Mouse (Mus musculus) stomach, postnatal 0 days (tissue): ENCODE measurements around the gene Apol9a. TPM values are rescaled to one million over a fixed set of nuclear protein-coding genes. Genes with fewer than 3 reads are reported as not detected.

ENCODE experiments used
- ATAC-seq: fragments of 200-750 bp; cut with Nextera tagmentation; 2 replicates; pipeline ENCODE4 v1.8.0; 2017; ENCODE audit not compliant: low FRiP score, low TSS enrichment
- DNase-seq: peaks from one replicate; pipeline ENCODE4 v3.0.0-alpha.2; 2016; ENCODE audit warnings: low spot score
- H3K27ac ChIP-seq: fragments of 300-500 bp; sonication (generic); replicated peaks from 2 replicates; pipeline ENCODE4 v1.5.1; 2014; ENCODE audit warnings: mild to moderate bottlenecking, control low read depth
- H3K27me3 ChIP-seq: fragments of 300-500 bp; sonication (generic); 2 replicates; pipeline ENCODE4 v1.6.1; 2014; ENCODE audit warnings: low read length; ENCODE audit not compliant: control insufficient read depth, insufficient read depth
- H3K36me3 ChIP-seq: fragments of 300-500 bp; sonication (generic); 2 replicates; pipeline ENCODE4 v1.6.1; 2014; ENCODE audit warnings: low read length, mixed read lengths; ENCODE audit not compliant: control insufficient read depth, insufficient read depth
- H3K4me1 ChIP-seq: fragments of 300-500 bp; sonication (generic); replicated peaks from 2 replicates; pipeline ENCODE4 v1.6.1; 2014; ENCODE audit warnings: antibody characterized with exemption; ENCODE audit not compliant: control insufficient read depth, insufficient read depth
- H3K4me2 ChIP-seq: fragments of 300-500 bp; sonication (generic); replicated peaks from 2 replicates; pipeline ENCODE4 v1.6.1; 2014; ENCODE audit warnings: low read depth, mild to moderate bottlenecking, control low read depth, moderate library complexity
- H3K4me3 ChIP-seq: fragments of 300-500 bp; sonication (generic); 2 replicates; pipeline ENCODE4 v1.5.1; 2014; ENCODE audit warnings: low read depth, low read length, control low read depth
- H3K9ac ChIP-seq: fragments of 300-500 bp; sonication (generic); 2 replicates; pipeline ENCODE4 v1.6.1; 2014; ENCODE audit warnings: mild to moderate bottlenecking, low read length, control low read depth, mixed read lengths
- H3K9me3 ChIP-seq: fragments of 300-500 bp; sonication (generic); 2 replicates; pipeline ENCODE4 v1.6.1; 2016; ENCODE audit warnings: low read length; ENCODE audit not compliant: control insufficient read depth
- CTCF ChIP-seq: IDR thresholded peaks from 2 replicates; pipeline ENCODE4 v1.5.1; 2016; ENCODE audit warnings: antibody characterized with exemption, low read depth, mild to moderate bottlenecking, moderate library complexity
- EP300 ChIP-seq: optimal IDR thresholded peaks from 2 replicates; pipeline ENCODE3; 2016; ENCODE audit warnings: antibody characterized with exemption
- WGBS: fragments of 180-500 bp; shearing (Covaris S2); extraction: QIAGEN DNeasy Blood & Tissue Kit; methylation state at CpG from one replicate; pipeline ENCODE4 v1.1.7; 2014; 5-methylcytosine and 5-hydroxymethylcytosine counted together
- polyA plus RNA-seq: library from polyadenylated mRNA; unstranded; fragments of >200 nt; fragmentation: Nextera tagmentation; extraction: Ambion mirVana; gene quantifications from 2 replicates; pipeline ENCODE4 v1.2.1, GENCODE M21; 2015

Apol9a gene
- polyA plus RNA-seq, 1 experiment from 2014 or later = 3.1 TPM

DNA sequence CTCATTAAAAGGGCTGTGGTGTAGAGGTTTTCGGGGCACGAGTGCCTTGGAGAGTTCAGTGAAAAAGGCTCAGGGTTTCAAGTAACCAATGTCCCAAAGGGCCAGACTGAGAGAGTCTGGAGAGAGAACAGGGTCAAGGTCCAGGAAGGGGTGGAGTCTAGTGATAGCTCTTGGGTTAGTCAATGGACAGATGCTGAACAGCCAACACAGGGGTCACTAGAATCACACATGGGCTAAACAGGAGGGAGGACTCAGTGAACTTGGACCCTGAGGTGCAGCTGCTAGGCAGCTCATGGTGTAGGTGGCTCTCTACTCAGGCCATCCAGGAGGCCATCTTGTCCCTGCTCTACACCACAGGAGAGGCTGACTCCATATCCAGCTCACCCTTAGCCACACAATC lies 23.5 kb downstream of the Apol9a start:
- Histone ChIP-seq H3K27me3 (no peaks in the 10 kb centered on the region), H3K36me3 (no peaks in the 10 kb centered on the region), H3K9me3 (no peaks in the 10 kb centered on the region), H3K27ac (no peak overlapping the region), H3K4me2 (no peak overlapping the region), H3K4me3 (no peak overlapping the region), H3K9ac (no peak overlapping the region), H3K4me1 (no peaks in the 10 kb centered on the region)
- WGBS = 85% methylated on average over 2 of the region's 2 CpGs
- DNase-seq (peak; percentile 23), ATAC-seq (peak; percentile 63)
- no peak for TF ChIP-seq EP300
- TF ChIP-seq CTCF = no peak

DNA sequence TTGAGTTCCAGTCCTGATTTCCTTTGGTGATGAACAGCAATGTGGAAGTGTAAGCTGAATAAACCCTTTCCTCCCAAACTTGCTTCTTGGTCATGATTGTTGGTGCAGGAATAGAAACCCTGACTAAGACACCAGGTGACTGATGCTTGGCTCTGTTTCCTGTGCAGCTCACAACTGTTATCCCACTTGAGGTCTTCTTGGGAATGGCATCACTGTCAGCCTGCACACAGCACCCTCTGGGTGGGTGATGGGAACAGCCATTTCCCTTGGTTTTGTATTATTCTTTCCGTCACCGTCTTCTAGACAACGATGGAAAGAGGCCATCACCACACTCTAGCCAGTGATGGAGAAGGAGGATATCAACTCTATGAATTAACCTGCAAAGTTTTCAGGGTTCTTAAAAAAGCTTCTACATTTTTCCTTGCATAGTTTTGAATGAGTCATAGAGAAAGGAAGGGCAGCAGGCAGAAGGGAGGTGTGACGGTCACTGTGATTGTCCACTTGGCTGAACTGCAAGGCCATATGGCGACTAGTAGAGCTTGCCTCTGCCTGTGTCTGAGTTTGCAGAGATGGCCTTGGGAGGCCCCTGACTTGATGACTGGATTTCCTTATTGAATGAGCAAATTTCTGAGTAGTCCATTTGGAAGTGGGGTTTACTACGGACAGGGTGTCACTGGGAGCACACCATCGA lies 26.4 kb downstream of the Apol9a start:
- no peak overlapping the region for H3K9ac ChIP-seq
- no peak overlapping the region for H3K4me3 ChIP-seq
- DNase-seq = no peak
- WGBS = 91% methylated on average over 7 of the region's 7 CpGs
- H3K9me3 ChIP-seq = no peaks in the 10 kb centered on the region
- H3K36me3 ChIP-seq = no peaks in the 10 kb centered on the region
- no peak overlapping the region for H3K4me2 ChIP-seq
- H3K27ac ChIP-seq = no peak overlapping the region
- no peaks in the 10 kb centered on the region for H3K4me1 ChIP-seq
- TF ChIP-seq EP300 = no peak
- TF ChIP-seq CTCF = no peak
- no peaks in the 10 kb centered on the region for H3K27me3 ChIP-seq
- ATAC-seq = no peak

GRCm38 (mm10) chr15:77382880-77383279 lies 28.1 kb downstream of the Apol9a start:
- Histone ChIP-seq H3K27me3 (no peaks in the 10 kb centered on the region), H3K9ac (no peak overlapping the region), H3K36me3 (no peaks in the 10 kb centered on the region), H3K9me3 (no peaks in the 10 kb centered on the region), H3K4me1 (no peaks in the 10 kb centered on the region), H3K4me2 (no peak overlapping the region), H3K27ac (no peak overlapping the region), H3K4me3 (no peak overlapping the region)
- TF ChIP-seq EP300 (no peak), CTCF (no peak)
- ATAC-seq (peak; percentile 36; the same call in 1 of the 2 replicates), DNase-seq (no peak)
- 60% methylated on average over 1 of the region's 1 CpGs for WGBS

GRCm38 (mm10) chr15:77382271-77382850 lies 28.6 kb downstream of the Apol9a start:
- H3K36me3 ChIP-seq = no peaks in the 10 kb centered on the region
- no peak overlapping the region for H3K4me3 ChIP-seq
- DNase-seq (peak; percentile 80), ATAC-seq (peak; percentile 78)
- H3K27ac ChIP-seq = no peak overlapping the region
- H3K9me3 ChIP-seq = no peaks in the 10 kb centered on the region
- 78% methylated on average over 10 of the region's 11 CpGs for WGBS
- no peak for TF ChIP-seq EP300
- no peak for TF ChIP-seq CTCF
- no peak overlapping the region for H3K9ac ChIP-seq
- H3K4me2 ChIP-seq = no peak overlapping the region
- H3K27me3 ChIP-seq = no peaks in the 10 kb centered on the region
- no peaks in the 10 kb centered on the region for H3K4me1 ChIP-seq

- no peak overlapping the region for H3K4me3 ChIP-seq
- DNase-seq (no peak), ATAC-seq (no peak)
- H3K27ac ChIP-seq = no peak overlapping the region
- WGBS = 75% methylated on average over 6 of the region's 6 CpGs
- no peak overlapping the region for H3K9ac ChIP-seq
- TF ChIP-seq EP300 (no peak), CTCF (no peak)
- H3K4me1 ChIP-seq = no peaks in the 10 kb centered on the region
- H3K36me3 ChIP-seq = no peaks in the 10 kb centered on the region
- no peaks in the 10 kb centered on the region for H3K27me3 ChIP-seq
- H3K9me3 ChIP-seq = no peaks in the 10 kb centered on the region
- no peak overlapping the region for H3K4me2 ChIP-seq
These were observed 29.5 kb downstream of the Apol9a start for GRCm38 (mm10) chr15:77381481-77381880.

- no peaks in the 10 kb centered on the region for H3K36me3 ChIP-seq
- 35% methylated on average over 4 of the region's 4 CpGs for WGBS
- ATAC-seq (no peak), DNase-seq (no peak)
- TF ChIP-seq EP300 (no peak), CTCF (no peak)
- no peaks in the 10 kb centered on the region for H3K9me3 ChIP-seq
- H3K4me2 ChIP-seq = no peak overlapping the region
- no peaks in the 10 kb centered on the region for H3K27me3 ChIP-seq
- no peak overlapping the region for H3K4me3 ChIP-seq
- H3K27ac ChIP-seq = no peak overlapping the region
- H3K9ac ChIP-seq = no peak overlapping the region
- H3K4me1 ChIP-seq = no peaks in the 10 kb centered on the region
These were observed 31.0 kb downstream of the Apol9a start for GRCm38 (mm10) chr15:77379921-77380320.
